Mouse (Mus musculus) cerebellum, adult 2 months (tissue): ENCODE measurements around the gene Spns3.

Experiments used
- CTCF ChIP-seq: fragments of 200-500 bp; IDR thresholded peaks from 2 replicates; pipeline ENCODE4 v1.5.1; 2011; ENCODE audit warnings: low read depth, mild to moderate bottlenecking, control low read depth, low read length, moderate library complexity, borderline replicate concordance; ENCODE audit not compliant: insufficient read depth
- POLR2A ChIP-seq: fragments of 200-500 bp; IDR thresholded peaks from 2 replicates; pipeline ENCODE4 v1.6.1; 2011; ENCODE audit warnings: low read length, control low read depth, borderline replicate concordance; ENCODE audit not compliant: insufficient read depth

- TF ChIP-seq POLR2A (no peak), CTCF (no peak)
These were observed 81.8 kb downstream of the Spns3 start for GRCm38 (mm10) chr11:72468525-72468924.
